Mouse (Mus musculus): ENCODE measurements at regions not wholly inside any gene's neighbourhood (a gene's known extent, or its start where the extent isn't known, plus 50 kb on each side); places are given as distances from the start of the nearest gene placed in this dataset.

- no peak for TF ChIP-seq CTCF (IDR thresholded peaks at IDR 0.05; ENCODE audit: extremely low read depth, insufficient read depth, low read length)
- TF ChIP-seq POLR2A (IDR thresholded peaks at IDR 0.05; ENCODE audit: extremely low read depth, insufficient read depth, low read length): no peak
Observed at GRCm38 (mm10) chr9:14087874-14088273, 187.0 kb upstream of the Sesn3 start.
